Mouse (Mus musculus) embryonic facial prominence, embryonic 14.5 days (tissue): Measurements from ENCODE around the gene Dnhd1. TPM values are rescaled to one million over a fixed set of nuclear protein-coding genes. Genes with fewer than 3 reads are reported as not detected.

Source experiments
- ATAC-seq: fragments of 200-750 bp; cut with Nextera tagmentation; 2 replicates; pipeline ENCODE4 v1.8.0; 2017; ENCODE audit warnings: low read depth, moderate number of reproducible peaks, moderate TSS enrichment
- DNase-seq: peaks from one replicate; pipeline ENCODE4 v3.0.0-alpha.2; 2015; ENCODE audit warnings: low spot score
- H3K27ac ChIP-seq: fragments of 300-500 bp; sonication (generic); replicated peaks from 2 replicates; pipeline ENCODE4 v1.5.1; 2014; ENCODE audit warnings: low read depth, mild to moderate bottlenecking, low read length, moderate library complexity
- H3K27me3 ChIP-seq: fragments of 300-500 bp; sonication (generic); replicated peaks from 2 replicates; pipeline ENCODE4 v1.6.1; 2014; ENCODE audit warnings: low read length; ENCODE audit not compliant: control insufficient read depth, insufficient read depth
- H3K36me3 ChIP-seq: fragments of 300-500 bp; sonication (generic); 2 replicates; pipeline ENCODE4 v1.6.1; 2014; ENCODE audit warnings: low read length, mixed read lengths; ENCODE audit not compliant: control insufficient read depth, insufficient read depth
- H3K4me1 ChIP-seq: fragments of 300-500 bp; sonication (generic); 2 replicates; pipeline ENCODE4 v1.6.1; 2014; ENCODE audit warnings: antibody characterized with exemption, low read length; ENCODE audit not compliant: control insufficient read depth, insufficient read depth
- H3K4me2 ChIP-seq: fragments of 300-500 bp; sonication (generic); 2 replicates; pipeline ENCODE4 v1.6.1; 2014; ENCODE audit warnings: low read depth, mild to moderate bottlenecking, low read length, moderate library complexity, mixed read lengths
- H3K4me3 ChIP-seq: fragments of 300-500 bp; sonication (generic); 2 replicates; pipeline ENCODE4 v1.5.1; 2014; ENCODE audit warnings: low read depth, mild to moderate bottlenecking, low read length
- H3K9ac ChIP-seq: fragments of 300-500 bp; sonication (generic); 2 replicates; pipeline ENCODE4 v1.6.1; 2014; ENCODE audit warnings: low read depth, mild to moderate bottlenecking, low read length, moderate library complexity, mixed read lengths
- H3K9me3 ChIP-seq: fragments of 300-500 bp; sonication (generic); 2 replicates; pipeline ENCODE4 v1.6.1; 2016; ENCODE audit warnings: low read length; ENCODE audit not compliant: control insufficient read depth
- WGBS: fragments of 180-500 bp; shearing (Covaris S2); extraction: QIAGEN DNeasy Blood & Tissue Kit; methylation state at CpG from one replicate; pipeline ENCODE4 v1.1.7; 2014; 5-methylcytosine and 5-hydroxymethylcytosine counted together
- polyA plus RNA-seq: library from polyadenylated mRNA; unstranded; fragments of >200 nt; fragmentation: Nextera tagmentation; extraction: Ambion mirVana; gene quantifications from 2 replicates; pipeline ENCODE4 v1.2.1, GENCODE M21; 2014

Dnhd1 gene
- polyA plus RNA-seq, 1 experiment from 2014 or later = 2.3 TPM

DNA sequence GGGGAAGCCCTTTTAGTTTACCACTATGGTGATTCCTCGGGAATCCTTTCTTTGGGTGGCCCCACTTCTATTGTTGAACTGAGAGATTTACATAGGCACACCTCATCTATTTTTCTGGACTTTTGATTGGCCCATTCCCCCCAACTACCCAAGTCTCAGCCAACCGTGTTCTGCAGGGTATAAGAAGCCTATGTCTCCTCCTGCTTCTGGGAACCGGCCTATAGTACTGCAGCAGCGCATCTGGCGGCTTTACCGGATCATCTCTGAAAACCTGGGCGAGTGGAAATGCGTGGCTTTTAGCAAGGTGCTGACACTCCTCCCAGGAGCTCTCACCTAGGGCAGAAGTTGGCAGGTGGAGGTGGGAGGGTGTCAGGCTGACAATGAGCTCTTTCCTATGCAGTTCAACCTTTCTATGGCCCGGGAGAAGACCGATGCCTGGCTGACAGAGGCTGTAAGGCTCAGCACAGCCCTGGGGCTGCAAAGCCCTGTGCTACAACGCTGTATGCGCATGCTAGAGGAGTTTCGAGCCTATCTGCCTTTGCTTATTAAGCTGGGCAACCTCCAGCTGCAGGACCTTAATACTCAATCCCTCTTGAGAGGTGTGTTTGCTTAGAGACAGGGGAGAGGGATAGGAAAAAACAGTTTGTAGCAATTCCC, 35.0 kb downstream of the Dnhd1 start:
- peak; percentile 82; the same call in 1 of the 2 replicates for ATAC-seq
- Histone ChIP-seq H3K4me2 (peak overlapping the region; percentile 43), H3K4me3 (no peak overlapping the region), H3K9me3 (no peaks in the 10 kb centered on the region), H3K9ac (no peak overlapping the region), H3K4me1 (no peaks in the 10 kb centered on the region), H3K27ac (no peak overlapping the region), H3K27me3 (no peaks in the 10 kb centered on the region), H3K36me3 (no peaks in the 10 kb centered on the region)
- peak; percentile 47 for DNase-seq
- 8% methylated on average over 13 of the region's 13 CpGs for WGBS

GRCm38 (mm10) chr7:105690875-105691274, 40.2 kb downstream of the Dnhd1 start:
- no peaks in the 10 kb centered on the region for H3K27me3 ChIP-seq
- H3K4me1 ChIP-seq = no peaks in the 10 kb centered on the region
- no peak for DNase-seq
- no peak overlapping the region for H3K9ac ChIP-seq
- ATAC-seq = no peak
- no peaks in the 10 kb centered on the region for H3K9me3 ChIP-seq
- no peak overlapping the region for H3K4me3 ChIP-seq
- H3K36me3 ChIP-seq = no peaks in the 10 kb centered on the region
- no peak overlapping the region for H3K27ac ChIP-seq
- no peak overlapping the region for H3K4me2 ChIP-seq
- WGBS = 60% methylated on average over 1 of the region's 1 CpGs

GRCm38 (mm10) chr7:105703184-105703583, 52.6 kb downstream of the Dnhd1 start:
- DNase-seq (no peak), ATAC-seq (no peak)
- Histone ChIP-seq H3K27me3 (no peaks in the 10 kb centered on the region), H3K4me3 (no peak overlapping the region), H3K4me2 (no peak overlapping the region), H3K4me1 (no peaks in the 10 kb centered on the region), H3K9me3 (no peaks in the 10 kb centered on the region), H3K36me3 (no peaks in the 10 kb centered on the region), H3K27ac (no peak overlapping the region), H3K9ac (no peak overlapping the region)
- 83% methylated on average over 15 of the region's 16 CpGs for WGBS

DNA sequence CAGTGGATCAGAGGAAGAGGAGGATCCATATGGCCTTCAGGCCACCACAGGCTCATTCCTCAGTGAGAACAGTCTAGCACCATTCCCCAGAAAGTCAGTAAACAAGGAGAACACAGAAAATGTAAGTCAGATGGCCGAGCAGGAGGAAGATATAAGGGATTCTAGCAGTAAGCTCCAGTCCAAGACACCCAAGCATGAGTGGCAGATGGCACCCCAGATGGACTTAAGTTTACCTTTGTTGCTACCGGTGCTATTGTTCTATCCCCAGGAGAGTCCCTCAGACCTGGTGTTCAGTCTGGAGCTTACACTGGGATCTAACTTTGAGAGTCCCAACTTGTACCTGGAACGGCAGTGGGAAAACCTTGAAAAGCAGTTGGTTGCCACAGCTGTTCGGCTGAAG, 53.2 kb downstream of the Dnhd1 start:
- no peaks in the 10 kb centered on the region for H3K9me3 ChIP-seq
- no peaks in the 10 kb centered on the region for H3K27me3 ChIP-seq
- H3K4me3 ChIP-seq = no peak overlapping the region
- H3K36me3 ChIP-seq = no peaks in the 10 kb centered on the region
- H3K9ac ChIP-seq = no peak overlapping the region
- no peak overlapping the region for H3K27ac ChIP-seq
- no peak overlapping the region for H3K4me2 ChIP-seq
- ATAC-seq = no peak
- WGBS = 83% methylated on average over 4 of the region's 4 CpGs
- DNase-seq = no peak
- no peaks in the 10 kb centered on the region for H3K4me1 ChIP-seq

DNA sequence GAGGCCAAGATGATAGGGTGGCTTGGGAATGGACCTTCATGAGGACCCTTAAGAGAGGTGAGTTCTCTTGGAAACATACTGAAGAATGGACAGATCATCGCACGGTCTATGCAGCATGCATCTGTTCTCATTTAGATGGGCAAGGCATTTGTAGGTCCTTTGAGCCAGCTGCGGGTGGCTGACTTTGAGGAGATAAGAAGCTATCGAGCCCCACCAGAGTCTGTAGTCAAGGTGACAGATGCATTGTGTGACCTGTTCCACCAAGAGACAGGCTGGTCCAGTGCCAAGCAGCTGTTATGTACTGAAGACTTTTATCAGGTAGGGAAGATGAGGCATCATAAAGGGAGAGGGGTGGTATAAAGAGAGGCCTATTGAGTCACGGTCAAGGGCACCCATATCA, 58.1 kb downstream of the Dnhd1 start:
- no peak for ATAC-seq
- H3K27me3 ChIP-seq = no peaks in the 10 kb centered on the region
- no peak overlapping the region for H3K27ac ChIP-seq
- no peaks in the 10 kb centered on the region for H3K9me3 ChIP-seq
- H3K4me1 ChIP-seq = no peaks in the 10 kb centered on the region
- no peak overlapping the region for H3K9ac ChIP-seq
- no peaks in the 10 kb centered on the region for H3K36me3 ChIP-seq
- H3K4me2 ChIP-seq = no peak overlapping the region
- H3K4me3 ChIP-seq = no peak overlapping the region
- DNase-seq = no peak
- 94% methylated on average over 5 of the region's 5 CpGs for WGBS

GRCm38 (mm10) chr7:105715366-105715765, 64.7 kb downstream of the Dnhd1 start:
- no peak overlapping the region for H3K4me3 ChIP-seq
- no peak overlapping the region for H3K9ac ChIP-seq
- H3K27me3 ChIP-seq = no peaks in the 10 kb centered on the region
- ATAC-seq = no peak
- H3K4me1 ChIP-seq = no peaks in the 10 kb centered on the region
- no peak for DNase-seq
- H3K27ac ChIP-seq = no peak overlapping the region
- no peaks in the 10 kb centered on the region for H3K9me3 ChIP-seq
- no peak overlapping the region for H3K4me2 ChIP-seq
- 63% methylated on average over 3 of the region's 3 CpGs for WGBS
- no peaks in the 10 kb centered on the region for H3K36me3 ChIP-seq

DNA sequence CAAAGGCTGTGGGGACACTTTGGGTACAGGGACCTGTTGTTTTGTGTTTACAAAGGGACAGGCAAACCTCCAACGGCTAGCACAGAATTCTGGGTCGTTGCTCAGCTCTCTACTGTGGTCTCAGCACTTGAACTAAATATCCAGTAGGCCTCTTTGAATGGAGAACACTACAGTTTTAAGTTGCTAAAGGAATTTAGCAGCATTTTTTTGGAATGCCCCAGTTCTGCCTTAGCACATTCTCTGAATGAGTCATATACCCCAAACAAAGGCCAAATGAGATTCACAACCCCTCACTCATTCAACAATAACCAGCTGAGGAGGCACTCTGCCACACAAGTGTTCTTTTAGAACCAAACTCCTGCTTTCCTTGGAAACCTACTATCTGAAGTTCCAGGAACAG, 71.3 kb downstream of the Dnhd1 start:
- Histone ChIP-seq H3K36me3 (no peaks in the 10 kb centered on the region), H3K4me2 (no peak overlapping the region), H3K9me3 (no peaks in the 10 kb centered on the region), H3K27me3 (no peaks in the 10 kb centered on the region), H3K27ac (no peak overlapping the region), H3K4me1 (no peaks in the 10 kb centered on the region), H3K4me3 (no peak overlapping the region), H3K9ac (no peak overlapping the region)
- DNase-seq (no peak), ATAC-seq (no peak)
- WGBS = 66% methylated on average over 2 of the region's 2 CpGs

DNA sequence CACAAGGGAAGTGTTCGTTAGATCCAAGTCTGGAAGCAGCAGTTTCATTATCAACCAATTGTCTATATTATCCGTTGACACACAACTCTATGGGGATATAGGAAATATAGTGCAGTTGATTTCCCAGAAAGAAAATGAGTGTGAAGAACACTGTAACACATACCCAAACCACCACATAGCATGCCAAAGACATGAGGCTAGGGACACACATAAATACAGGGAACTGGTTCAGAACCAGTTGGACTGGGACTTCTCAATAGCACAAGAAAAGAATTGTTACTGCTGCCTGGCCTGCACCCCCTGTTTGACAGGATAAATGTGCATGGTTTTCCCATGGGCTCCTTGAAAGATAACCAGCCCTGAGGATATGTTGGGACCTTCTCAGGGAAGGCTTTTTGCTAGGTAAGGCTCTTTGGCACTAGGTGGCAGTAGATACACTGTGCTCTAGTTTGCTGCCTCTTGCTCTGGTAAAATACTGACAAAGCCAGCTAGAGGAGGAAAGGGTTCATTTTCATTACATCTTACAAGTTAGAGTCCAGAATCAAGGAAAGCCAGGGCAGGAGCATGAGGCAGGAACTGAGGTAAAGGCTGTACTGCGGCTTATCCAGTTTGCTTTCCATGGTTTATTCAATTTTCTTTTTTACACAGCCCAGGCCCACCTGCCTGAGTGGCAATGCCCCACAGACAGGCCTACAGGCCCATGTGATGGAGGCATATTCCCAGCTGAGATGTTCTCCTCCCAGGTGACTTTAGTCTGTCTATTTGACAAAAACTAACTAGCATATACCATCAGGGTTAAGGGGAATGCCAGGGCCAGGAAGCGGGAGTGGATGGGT, 75.7 kb downstream of the Dnhd1 start:
- peaks cover 15% of the 10 kb centered on the region for H3K36me3 ChIP-seq
- no peak overlapping the region; the same call in 1 of the 2 replicates for H3K27ac ChIP-seq
- peak overlapping the region; percentile 6; the same call in 1 of the 2 replicates for H3K9ac ChIP-seq
- peak; percentile 83 for ATAC-seq
- H3K9me3 ChIP-seq = no peaks in the 10 kb centered on the region
- H3K4me3 ChIP-seq = no peak overlapping the region
- WGBS = 76% methylated on average over 4 of the region's 4 CpGs
- DNase-seq = peak; percentile 87
- H3K4me1 ChIP-seq = no peaks in the 10 kb centered on the region
- H3K27me3 ChIP-seq = no peaks in the 10 kb centered on the region
- no peak overlapping the region for H3K4me2 ChIP-seq

GRCm38 (mm10) chr7:105726980-105727325, 76.3 kb downstream of the Dnhd1 start:
- Histone ChIP-seq H3K9me3 (no peaks in the 10 kb centered on the region), H3K27me3 (no peaks in the 10 kb centered on the region), H3K4me3 (no peak overlapping the region), H3K27ac (no peak overlapping the region; the same call in 1 of the 2 replicates), H3K4me1 (no peaks in the 10 kb centered on the region), H3K9ac (no peak overlapping the region), H3K36me3 (peaks cover 21% of the 10 kb centered on the region), H3K4me2 (no peak overlapping the region)
- DNase-seq = no peak
- WGBS = 93% methylated on average over 4 of the region's 4 CpGs
- no peak for ATAC-seq
